Mouse (Mus musculus) myocyte (in vitro differentiated cells): ENCODE measurements around the gene Cptp. TPM values are rescaled to one million over a fixed set of nuclear protein-coding genes. Genes with fewer than 3 reads are reported as not detected.
A peak's percentile ranks its signal among the peaks of the same experiment; 100 is the strongest.

Source experiments
- H3K27me3 ChIP-seq: one replicate; pipeline ENCODE4 v1.6.1; 2011; ENCODE audit not compliant: control insufficient read depth, insufficient read depth, insufficient read length
- H3K36me3 ChIP-seq: one replicate; pipeline ENCODE4 v1.6.1; 2011; ENCODE audit not compliant: control insufficient read depth, insufficient read depth
- H3K4me2 ChIP-seq: one replicate; pipeline ENCODE4 v1.6.1; 2011; ENCODE audit warnings: low read depth, control low read depth
- H3K4me3 ChIP-seq: one replicate; pipeline ENCODE4 v1.5.1; 2011; ENCODE audit warnings: mild to moderate bottlenecking, control low read depth, moderate library complexity
- H3K79me2 ChIP-seq: one replicate; pipeline ENCODE4 v1.6.1; 2011; ENCODE audit not compliant: control insufficient read depth, insufficient read depth
- H3ac ChIP-seq: one replicate; pipeline ENCODE4 v1.6.1; 2011; ENCODE audit not compliant: control insufficient read depth, insufficient read length
- CEBPB ChIP-seq: IDR thresholded peaks from 2 replicates; pipeline ENCODE4 v1.6.1; 2011; ENCODE audit warnings: mild to moderate bottlenecking, moderate library complexity; ENCODE audit not compliant: poor library complexity, insufficient read depth, severe bottlenecking
- E2F4 ChIP-seq: IDR thresholded peaks from one replicate; pipeline ENCODE4 v1.6.1; 2011; ENCODE audit warnings: mild to moderate bottlenecking, control low read depth, moderate library complexity; ENCODE audit not compliant: insufficient read depth
- MAX ChIP-seq: IDR thresholded peaks from one replicate; pipeline ENCODE4 v1.6.1; 2011; ENCODE audit warnings: low read depth, mild to moderate bottlenecking, control low read depth
- MYOD1 ChIP-seq, 3 experiments: IDR thresholded peaks; one replicate each; pipeline ENCODE4 v1.6.1; 2011; ENCODE audit warnings: control low read depth in 2 of 3, low read depth in 2 of 3, mild to moderate bottlenecking in 2 of 3, moderate library complexity in 1 of 3; ENCODE audit not compliant: insufficient read length in 2 of 3, control insufficient read depth in 1 of 3
- MYOG ChIP-seq, 3 experiments: IDR thresholded peaks; one replicate each; pipeline ENCODE4 v1.6.1; 2011; ENCODE audit warnings: control low read depth in 2 of 3, low read depth in 2 of 3, mild to moderate bottlenecking in 2 of 3; ENCODE audit not compliant: insufficient read length in 2 of 3, control insufficient read depth in 1 of 3, insufficient read depth in 1 of 3
- POLR2A ChIP-seq: IDR thresholded peaks from one replicate; pipeline ENCODE4 v1.6.1; 2011; ENCODE audit warnings: low read depth, mild to moderate bottlenecking, control low read depth, moderate library complexity; ENCODE audit not compliant: insufficient read length
- POLR2AphosphoS2 ChIP-seq: IDR thresholded peaks from one replicate; pipeline ENCODE4 v1.6.1; 2011; ENCODE audit warnings: low read depth, control low read depth; ENCODE audit not compliant: insufficient read length
- REST ChIP-seq: IDR thresholded peaks from one replicate; pipeline ENCODE4 v1.6.1; 2011; ENCODE audit warnings: mild to moderate bottlenecking, control low read depth, moderate library complexity; ENCODE audit not compliant: insufficient read depth, insufficient read length
- SRF ChIP-seq: IDR thresholded peaks from one replicate; pipeline ENCODE4 v1.6.1; 2011; ENCODE audit warnings: low read depth; ENCODE audit not compliant: control insufficient read depth, insufficient read length
- TCF12 ChIP-seq: IDR thresholded peaks from one replicate; pipeline ENCODE4 v1.6.1; 2011; ENCODE audit warnings: mild to moderate bottlenecking, control low read depth; ENCODE audit not compliant: poor library complexity, insufficient read depth, severe bottlenecking
- TCF3 ChIP-seq: IDR thresholded peaks from one replicate; pipeline ENCODE4 v1.6.1; 2011; ENCODE audit warnings: low read depth, control low read depth; ENCODE audit not compliant: insufficient read length
- USF1 ChIP-seq: IDR thresholded peaks from one replicate; pipeline ENCODE4 v1.6.1; 2011; ENCODE audit warnings: low read depth, mild to moderate bottlenecking, control low read depth, moderate library complexity
- polyA plus RNA-seq: library from polyadenylated mRNA; unstranded; fragments of >200 nt; fragmentation: generic; extraction: Trizol; gene quantifications from one replicate; pipeline ENCODE4 v1.2.1, GENCODE M21; 2012; ENCODE audit warnings: missing spikeins

Cptp gene
- polyA plus RNA-seq, 1 experiment = 10.5 TPM

- Histone ChIP-seq H3K27me3 (no peaks in the 10 kb centered on the region), H3K36me3 (no peaks in the 10 kb centered on the region), H3ac (no peak overlapping the region), H3K4me2 (peak overlapping the region; percentile 100), H3K79me2 (peaks cover 45% of the 10 kb centered on the region), H3K4me3 (no peak overlapping the region)
- TF ChIP-seq E2F4 = no peak
Observed at GRCm38 (mm10) chr4:155849792-155850451, 19.3 kb downstream of the Cptp start.

GRCm38 (mm10) chr4:155849391-155849790 lies 19.8 kb downstream of the Cptp start:
- H3K27me3 ChIP-seq = no peaks in the 10 kb centered on the region

GRCm38 (mm10) chr4:155848434-155849095 lies 20.7 kb downstream of the Cptp start:
- TF ChIP-seq MYOG (IDR thresholded peaks at IDR 0.05; ENCODE audit: control insufficient read depth in 1 of 3, insufficient read depth in 1 of 3, insufficient read length in 2 of 3, low read depth in 2 of 3) (peak in 2 of 3 experiments; percentile 34 to 86), MYOD1 (IDR thresholded peaks at IDR 0.05; ENCODE audit: control insufficient read depth in 1 of 3, insufficient read length in 2 of 3, low read depth in 2 of 3) (peak in 2 of 3 experiments; percentile 59 to 93), TCF12 (no peak)
- Histone ChIP-seq H3ac (peak overlapping the region; percentile 28), H3K27me3 (no peaks in the 10 kb centered on the region), H3K4me2 (peak overlapping the region; percentile 100), H3K79me2 (peaks cover 45% of the 10 kb centered on the region), H3K4me3 (peak overlapping the region; percentile 80), H3K36me3 (no peaks in the 10 kb centered on the region)

More at GRCm38 (mm10) chr4:155849391-155849790, 19.8 kb downstream of the Cptp start:
- Histone ChIP-seq H3K36me3 (no peaks in the 10 kb centered on the region), H3K4me3 (peak overlapping the region; percentile 80), H3ac (no peak overlapping the region), H3K79me2 (peaks cover 45% of the 10 kb centered on the region), H3K4me2 (peak overlapping the region; percentile 100)
- TF ChIP-seq POLR2A = no peak
- TF ChIP-seq MAX = no peak
- TF ChIP-seq TCF3 = no peak
- no peak for TF ChIP-seq USF1
- no peak for TF ChIP-seq E2F4
- TF ChIP-seq CEBPB = no peak
- no peak for TF ChIP-seq SRF
- TF ChIP-seq MYOG (IDR thresholded peaks at IDR 0.05; ENCODE audit: control insufficient read depth in 1 of 3, insufficient read depth in 1 of 3, insufficient read length in 2 of 3, low read depth in 2 of 3) = no peak
- TF ChIP-seq REST = no peak

- H3K79me2 ChIP-seq = peaks cover 45% of the 10 kb centered on the region
- peak overlapping the region; percentile 80 for H3K4me3 ChIP-seq
- H3K36me3 ChIP-seq = peaks cover 2% of the 10 kb centered on the region
- H3K4me2 ChIP-seq = peak overlapping the region; percentile 100
- no peak for TF ChIP-seq REST
- TF ChIP-seq E2F4 = no peak
- TF ChIP-seq TCF3 = no peak
- no peak for TF ChIP-seq MAX
- peak in 2 of 3 experiments; percentile 15 to 66 for TF ChIP-seq MYOG (IDR thresholded peaks at IDR 0.05; ENCODE audit: control insufficient read depth in 1 of 3, insufficient read depth in 1 of 3, insufficient read length in 2 of 3, low read depth in 2 of 3)
- TF ChIP-seq POLR2A = no peak
- no peak for TF ChIP-seq USF1
- TF ChIP-seq CEBPB = no peak
- TF ChIP-seq SRF = no peak
- TF ChIP-seq MYOD1 (IDR thresholded peaks at IDR 0.05; ENCODE audit: control insufficient read depth in 1 of 3, insufficient read length in 2 of 3, low read depth in 2 of 3) = peak in 2 of 3 experiments; percentile 20 to 51
- no peak for TF ChIP-seq POLR2AphosphoS2
- no peak for TF ChIP-seq TCF12
- H3K27me3 ChIP-seq = no peaks in the 10 kb centered on the region
- H3ac ChIP-seq = peak overlapping the region; percentile 28
Observed at GRCm38 (mm10) chr4:155847591-155848352, 21.5 kb downstream of the Cptp start.

- no peak for TF ChIP-seq SRF
- no peak for TF ChIP-seq MAX
- no peak for TF ChIP-seq TCF12
- TF ChIP-seq POLR2A = peak; percentile 67
- no peak for TF ChIP-seq REST
- peak; percentile 75 for TF ChIP-seq POLR2AphosphoS2
- peak in 1 of 3 experiments; percentile 41 for TF ChIP-seq MYOG (IDR thresholded peaks at IDR 0.05; ENCODE audit: control insufficient read depth in 1 of 3, insufficient read depth in 1 of 3, insufficient read length in 2 of 3, low read depth in 2 of 3)
- TF ChIP-seq E2F4 = no peak
- TF ChIP-seq USF1 = no peak
- no peak for TF ChIP-seq CEBPB
- Histone ChIP-seq H3K27me3 (no peaks in the 10 kb centered on the region), H3K4me2 (peak within 1 kb of the TSS; percentile 100), H3ac (peak within 1 kb of the TSS; percentile 28), H3K79me2 (peaks cover 45% of the 10 kb centered on the region), H3K4me3 (peak within 1 kb of the TSS; percentile 80), H3K36me3 (peaks cover 6% of the 10 kb centered on the region)
Observed at GRCm38 (mm10) chr4:155846871-155847578, 22.2 kb downstream of the Cptp start, which contains the start of gene Dvl1. TSS of gene Dvl1 (plus strand) at chr4:155847402.
